Mouse (Mus musculus): ENCODE measurements at regions not wholly inside any gene's neighbourhood (a gene's known extent, or its start where the extent isn't known, plus 50 kb on each side); places are given as distances from the start of the nearest gene placed in this dataset.

DNA sequence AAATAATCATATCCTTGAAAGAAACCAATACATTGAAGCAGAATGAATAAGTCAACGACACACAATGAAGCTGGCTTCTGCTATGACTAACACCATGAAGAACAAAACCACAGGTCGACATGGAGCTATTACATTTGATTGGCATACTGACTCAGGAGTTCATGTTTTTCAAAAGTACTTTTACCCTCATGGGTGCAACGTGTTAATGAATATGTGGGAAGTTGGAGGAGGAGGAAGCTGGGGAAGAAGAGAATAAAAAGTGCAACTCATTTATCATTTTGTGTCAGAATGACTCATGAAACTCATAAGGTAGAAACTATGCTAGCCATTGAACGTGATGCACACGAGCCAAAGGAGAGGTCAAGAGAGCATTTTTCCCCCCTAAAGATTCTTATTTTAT lies 91.3 kb downstream of the Spry2 start:
- Histone ChIP-seq H3K9me3 (replicated peaks; ENCODE audit: insufficient read depth, low read length) (no peaks in the 10 kb centered on the region), H3K27ac (ENCODE audit: control insufficient read depth, low read depth, low read length) (no peak overlapping the region), H3K27me3 (ENCODE audit: control insufficient read depth in 1 of 2, insufficient read depth in 2 of 2, low read length in 2 of 2) (no peaks in the 10 kb centered on the region), H3K4me3 (ENCODE audit: control insufficient read depth in 1 of 2, insufficient read depth in 1 of 2, low read depth in 2 of 2, low read length in 2 of 2) (no peak overlapping the region), H3K79me2 (ENCODE audit: control insufficient read depth, insufficient read depth, low read length, poor library complexity) (no peaks in the 10 kb centered on the region), H3K36me3 (ENCODE audit: control insufficient read depth in 1 of 2, insufficient read depth in 2 of 2, low read length in 2 of 2) (peaks cover 0 to 20% of the 10 kb centered on the region in 2 experiments; a peak in 2 of 4 replicates), H3K9ac (ENCODE audit: control insufficient read depth, low read depth, low read length, poor library complexity, severe bottlenecking) (no peak overlapping the region), H3K4me1 (ENCODE audit: control insufficient read depth in 1 of 2, insufficient read depth in 2 of 2, low read length in 2 of 2) (peaks cover 4 to 19% of the 10 kb centered on the region in 2 experiments)
- DNase-seq (ENCODE audit: low read depth, low spot score), result peak; percentile 25
- TF ChIP-seq BHLHE40 (IDR thresholded peaks at IDR 0.05; ENCODE audit: borderline replicate concordance, low read depth, low read length) (no peak), CTCF (IDR thresholded peaks at IDR 0.05 in 2 of 3, conservative IDR thresholded peaks at IDR 0.05 in 1 of 3; ENCODE audit: control insufficient read depth in 1 of 3, insufficient read depth in 1 of 3, low read depth in 2 of 3, low read length in 3 of 3, poor library complexity in 1 of 3, severe bottlenecking in 1 of 3) (no peak), JUND (IDR thresholded peaks at IDR 0.05; ENCODE audit: low read depth, low read length) (no peak), EP300 (IDR thresholded peaks at IDR 0.05; ENCODE audit: low read depth in 1 of 2, low read length in 2 of 2) (peak; percentile 9 to 43; a peak in 1 of 4 replicates)

DNA sequence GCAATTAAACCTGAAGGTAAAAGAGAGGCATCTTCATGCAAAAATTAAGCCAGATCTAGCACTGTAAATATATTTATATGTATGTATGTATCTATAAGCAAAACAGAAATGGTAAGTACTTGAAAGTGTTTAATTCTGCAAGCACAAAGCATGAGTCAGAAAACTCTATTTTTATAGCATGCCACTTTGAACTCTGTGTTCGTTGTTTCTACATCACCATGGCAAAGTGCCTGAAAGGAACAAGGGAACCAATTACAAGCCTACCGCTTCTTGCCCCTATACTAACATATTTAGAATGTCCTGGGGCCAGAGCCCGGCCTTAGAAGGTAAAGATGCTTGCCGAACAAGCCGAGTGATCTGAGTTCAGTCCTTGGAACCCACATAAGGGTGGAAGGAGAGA lies 91.9 kb downstream of the Spry2 start:
- Histone ChIP-seq H3K36me3 (ENCODE audit: control insufficient read depth in 1 of 2, insufficient read depth in 2 of 2, low read length in 2 of 2) (peaks cover 0 to 20% of the 10 kb centered on the region in 2 experiments; a peak in 2 of 4 replicates), H3K9ac (ENCODE audit: control insufficient read depth, low read depth, low read length, poor library complexity, severe bottlenecking) (no peak overlapping the region), H3K27me3 (ENCODE audit: control insufficient read depth in 1 of 2, insufficient read depth in 2 of 2, low read length in 2 of 2) (no peaks in the 10 kb centered on the region), H3K4me1 (ENCODE audit: control insufficient read depth in 1 of 2, insufficient read depth in 2 of 2, low read length in 2 of 2) (peaks cover 4 to 19% of the 10 kb centered on the region in 2 experiments), H3K4me3 (ENCODE audit: control insufficient read depth in 1 of 2, insufficient read depth in 1 of 2, low read depth in 2 of 2, low read length in 2 of 2) (no peak overlapping the region), H3K9me3 (replicated peaks; ENCODE audit: insufficient read depth, low read length) (no peaks in the 10 kb centered on the region), H3K79me2 (ENCODE audit: control insufficient read depth, insufficient read depth, low read length, poor library complexity) (no peaks in the 10 kb centered on the region), H3K27ac (ENCODE audit: control insufficient read depth, low read depth, low read length) (no peak overlapping the region)
- TF ChIP-seq BHLHE40 (IDR thresholded peaks at IDR 0.05; ENCODE audit: borderline replicate concordance, low read depth, low read length), result no peak
- no peak for TF ChIP-seq CTCF (IDR thresholded peaks at IDR 0.05 in 2 of 3, conservative IDR thresholded peaks at IDR 0.05 in 1 of 3; ENCODE audit: control insufficient read depth in 1 of 3, insufficient read depth in 1 of 3, low read depth in 2 of 3, low read length in 3 of 3, poor library complexity in 1 of 3, severe bottlenecking in 1 of 3)
- no peak for TF ChIP-seq UBTF (IDR thresholded peaks at IDR 0.05; ENCODE audit: borderline replicate concordance, insufficient read depth, low read depth, low read length)
- no peak for TF ChIP-seq ZNF384 (IDR thresholded peaks at IDR 0.05; ENCODE audit: low read depth, low read length)
- TF ChIP-seq TAL1 (IDR thresholded peaks at IDR 0.05; ENCODE audit: low read length), result no peak
- TF ChIP-seq GATA1 (IDR thresholded peaks at IDR 0.05; ENCODE audit: low read depth, low read length), result no peak
- TF ChIP-seq E2F4 (IDR thresholded peaks at IDR 0.05; ENCODE audit: borderline replicate concordance, low read depth, low read length), result no peak
- no peak for TF ChIP-seq MEF2A (IDR thresholded peaks at IDR 0.05; ENCODE audit: extremely low read depth, insufficient replicate concordance, low read depth, low read length, poor library complexity, severe bottlenecking)
- no peak for TF ChIP-seq ZKSCAN1 (IDR thresholded peaks at IDR 0.05; ENCODE audit: low read depth, low read length)
- no peak for TF ChIP-seq POLR2AphosphoS5 (IDR thresholded peaks at IDR 0.05; ENCODE audit: borderline replicate concordance, low read depth, low read length)
- no peak for TF ChIP-seq NRF1 (IDR thresholded peaks at IDR 0.05; ENCODE audit: insufficient read depth, low read depth, low read length, poor library complexity, severe bottlenecking)
- no peak for TF ChIP-seq CHD2 (IDR thresholded peaks at IDR 0.05; ENCODE audit: low read length)
- TF ChIP-seq USF1 (IDR thresholded peaks at IDR 0.05; ENCODE audit: low read depth, low read length), result no peak
- TF ChIP-seq MYB (IDR thresholded peaks at IDR 0.05; ENCODE audit: low read depth, low read length), result no peak
- TF ChIP-seq USF2 (IDR thresholded peaks at IDR 0.05; ENCODE audit: borderline replicate concordance in 1 of 2, insufficient read depth in 1 of 2, low read depth in 1 of 2, low read length in 2 of 2), result no peak
- no peak for DNase-seq (ENCODE audit: low read depth, low spot score)
